Mouse (Mus musculus): ENCODE results near the gene Gm49321. TPM values are rescaled to one million over a fixed set of nuclear protein-coding genes. Genes with fewer than 3 reads are reported as not detected.

Gene Gm49321
- polyA plus RNA-seq, 1 experiment from 2014 or later: 9.4 TPM

- Histone ChIP-seq H3K27me3 (replicated peaks; ENCODE audit: control insufficient read depth, insufficient read depth, low read length) (no peaks in the 10 kb centered on the region), H3K36me3 (ENCODE audit: control insufficient read depth, insufficient read depth, low read length) (no peaks in the 10 kb centered on the region), H3K4me2 (ENCODE audit: low read length) (no peak overlapping the region), H3K4me3 (ENCODE audit: low read depth, low read length) (no peak overlapping the region), H3K4me1 (replicated peaks; ENCODE audit: control insufficient read depth, insufficient read depth, low read length) (0 out of 2 replicates have a peak, but pooled peaks cover 2% of the 10 kb centered on the region), H3K9me3 (ENCODE audit: control insufficient read depth, low read length) (no peaks in the 10 kb centered on the region), H3K27ac (ENCODE audit: low read depth) (no peak overlapping the region), H3K9ac (ENCODE audit: low read length) (no peak overlapping the region)
- peak; percentile 61 for DNase-seq (ENCODE audit: low spot score)
- no peak for ATAC-seq (replicated peaks; ENCODE audit: low FRiP score, low TSS enrichment, low read depth)
- 24% methylated on average over 8 of the region's 8 CpGs for WGBS
Measured at GRCm38 (mm10) chr12:74009448-74009911, 72.0 kb downstream of the Gm49321 start.

- H3K4me3 ChIP-seq (ENCODE audit: low read depth, low read length): no peak overlapping the region
- peak; percentile 86 for ATAC-seq (replicated peaks; ENCODE audit: low FRiP score, low TSS enrichment, low read depth)
- H3K4me2 ChIP-seq (ENCODE audit: low read length): peak overlapping the region; percentile 20; the same call in 1 of the 2 replicates
- no peaks in the 10 kb centered on the region for H3K36me3 ChIP-seq (ENCODE audit: control insufficient read depth, insufficient read depth, low read length)
- H3K4me1 ChIP-seq (replicated peaks; ENCODE audit: control insufficient read depth, insufficient read depth, low read length): 0 out of 2 replicates have a peak, but pooled peaks cover 2% of the 10 kb centered on the region
- under 1% methylated on average over 6 of the region's 6 CpGs for WGBS
- no peak overlapping the region for H3K27ac ChIP-seq (ENCODE audit: low read depth)
- no peak overlapping the region for H3K9ac ChIP-seq (ENCODE audit: low read length)
- DNase-seq (ENCODE audit: low spot score): peak; percentile 92
- no peaks in the 10 kb centered on the region for H3K9me3 ChIP-seq (ENCODE audit: control insufficient read depth, low read length)
- H3K27me3 ChIP-seq (replicated peaks; ENCODE audit: control insufficient read depth, insufficient read depth, low read length): no peaks in the 10 kb centered on the region
Measured at GRCm38 (mm10) chr12:74013739-74014138, 76.3 kb downstream of the Gm49321 start.

- Histone ChIP-seq H3K36me3 (ENCODE audit: control insufficient read depth, insufficient read depth, low read length) (no peaks in the 10 kb centered on the region), H3K9me3 (ENCODE audit: control insufficient read depth, low read length) (no peaks in the 10 kb centered on the region), H3K27ac (ENCODE audit: low read depth) (no peak overlapping the region), H3K9ac (ENCODE audit: low read length) (no peak overlapping the region), H3K4me3 (ENCODE audit: low read depth, low read length) (no peak overlapping the region), H3K4me2 (ENCODE audit: low read length) (no peak overlapping the region), H3K27me3 (replicated peaks; ENCODE audit: control insufficient read depth, insufficient read depth, low read length) (no peaks in the 10 kb centered on the region), H3K4me1 (replicated peaks; ENCODE audit: control insufficient read depth, insufficient read depth, low read length) (0 out of 2 replicates have a peak, but pooled peaks cover 2% of the 10 kb centered on the region)
- ATAC-seq (replicated peaks; ENCODE audit: low FRiP score, low TSS enrichment, low read depth): no peak
- DNase-seq (ENCODE audit: low spot score): no peak
- 57% methylated on average over 7 of the region's 7 CpGs for WGBS
Measured at GRCm38 (mm10) chr12:74014739-74015270, 77.4 kb downstream of the Gm49321 start.

- Histone ChIP-seq H3K4me3 (ENCODE audit: low read depth, low read length) (no peak overlapping the region), H3K4me1 (replicated peaks; ENCODE audit: control insufficient read depth, insufficient read depth, low read length) (0 out of 2 replicates have a peak, but pooled peaks cover 2% of the 10 kb centered on the region), H3K9ac (ENCODE audit: low read length) (no peak overlapping the region), H3K4me2 (ENCODE audit: low read length) (no peak overlapping the region), H3K27ac (ENCODE audit: low read depth) (no peak overlapping the region), H3K36me3 (ENCODE audit: control insufficient read depth, insufficient read depth, low read length) (no peaks in the 10 kb centered on the region), H3K9me3 (ENCODE audit: control insufficient read depth, low read length) (no peaks in the 10 kb centered on the region), H3K27me3 (replicated peaks; ENCODE audit: control insufficient read depth, insufficient read depth, low read length) (no peaks in the 10 kb centered on the region)
- WGBS: 84% methylated on average over 5 of the region's 5 CpGs
- ATAC-seq (replicated peaks; ENCODE audit: low FRiP score, low TSS enrichment, low read depth) (no peak), DNase-seq (ENCODE audit: low spot score) (no peak)
Measured at GRCm38 (mm10) chr12:74015491-74015890, 78.0 kb downstream of the Gm49321 start.

Other genes starting within 250 kb of the Gm49321 start
- 79.3 and 82.6 TPM in 2 replicates for gene Hif1a, start 36.3 kb upstream of the Gm49321 start, polyA plus RNA-seq (2014; fragmentation: Nextera tagmentation; extraction: Ambion mirVana)
- 14.6 and 20.2 TPM in 2 replicates for gene Snapc1, start 26.8 kb downstream of the Gm49321 start, polyA plus RNA-seq (2014; fragmentation: Nextera tagmentation; extraction: Ambion mirVana)
- gene Syt16, start 60.0 kb downstream of the Gm49321 start, polyA plus RNA-seq (2014; fragmentation: Nextera tagmentation; extraction: Ambion mirVana): 1.8 and 1.9 TPM in 2 replicates

All from intestine, embryonic 14.5 days (tissue).